Mouse (Mus musculus) embryonic facial prominence, embryonic 10.5 days (tissue): Measurements from ENCODE around the gene Ears2. TPM values are rescaled to one million over a fixed set of nuclear protein-coding genes. Genes with fewer than 3 reads are reported as not detected.
A peak's percentile ranks its signal among the peaks of the same experiment; 100 is the strongest.

Experiments used
- DNase-seq: peaks from one replicate; pipeline ENCODE4 v3.0.0-alpha.2; 2017; ENCODE audit warnings: low spot score
- H3K27ac ChIP-seq: fragments of 300-500 bp; sonication (generic); replicated peaks from 2 replicates; pipeline ENCODE4 v1.5.1; 2016; ENCODE audit warnings: mild to moderate bottlenecking
- H3K27me3 ChIP-seq: fragments of 300-500 bp; sonication (generic); replicated peaks from 2 replicates; pipeline ENCODE4 v1.6.1; 2016; ENCODE audit warnings: low read depth, mild to moderate bottlenecking; ENCODE audit not compliant: poor library complexity, severe bottlenecking
- H3K36me3 ChIP-seq: fragments of 300-500 bp; sonication (generic); replicated peaks from 2 replicates; pipeline ENCODE4 v1.6.1; 2016; ENCODE audit warnings: mild to moderate bottlenecking, moderate library complexity
- H3K4me1 ChIP-seq: fragments of 300-500 bp; sonication (generic); 2 replicates; pipeline ENCODE4 v1.6.1; 2016
- H3K4me3 ChIP-seq: fragments of 300-500 bp; sonication (generic); 2 replicates; pipeline ENCODE4 v1.5.1; 2016; ENCODE audit warnings: mild to moderate bottlenecking, moderate library complexity
- H3K9me3 ChIP-seq: fragments of 300-500 bp; sonication (generic); 2 replicates; pipeline ENCODE4 v1.6.1; 2016; ENCODE audit warnings: mild to moderate bottlenecking
- WGBS: fragments of 180-500 bp; shearing (Covaris S2); methylation state at CpG from one replicate; pipeline ENCODE4 v1.1.7; 2016; 5-methylcytosine and 5-hydroxymethylcytosine counted together
- polyA plus RNA-seq: library from polyadenylated mRNA; unstranded; fragments of >200 nt; fragmentation: Nextera tagmentation; extraction: Ambion mirVana; gene quantifications from 2 replicates; pipeline ENCODE4 v1.2.1, GENCODE M21; 2016

Ears2 gene
- polyA plus RNA-seq, 1 experiment from 2014 or later = 16.4 TPM

DNA sequence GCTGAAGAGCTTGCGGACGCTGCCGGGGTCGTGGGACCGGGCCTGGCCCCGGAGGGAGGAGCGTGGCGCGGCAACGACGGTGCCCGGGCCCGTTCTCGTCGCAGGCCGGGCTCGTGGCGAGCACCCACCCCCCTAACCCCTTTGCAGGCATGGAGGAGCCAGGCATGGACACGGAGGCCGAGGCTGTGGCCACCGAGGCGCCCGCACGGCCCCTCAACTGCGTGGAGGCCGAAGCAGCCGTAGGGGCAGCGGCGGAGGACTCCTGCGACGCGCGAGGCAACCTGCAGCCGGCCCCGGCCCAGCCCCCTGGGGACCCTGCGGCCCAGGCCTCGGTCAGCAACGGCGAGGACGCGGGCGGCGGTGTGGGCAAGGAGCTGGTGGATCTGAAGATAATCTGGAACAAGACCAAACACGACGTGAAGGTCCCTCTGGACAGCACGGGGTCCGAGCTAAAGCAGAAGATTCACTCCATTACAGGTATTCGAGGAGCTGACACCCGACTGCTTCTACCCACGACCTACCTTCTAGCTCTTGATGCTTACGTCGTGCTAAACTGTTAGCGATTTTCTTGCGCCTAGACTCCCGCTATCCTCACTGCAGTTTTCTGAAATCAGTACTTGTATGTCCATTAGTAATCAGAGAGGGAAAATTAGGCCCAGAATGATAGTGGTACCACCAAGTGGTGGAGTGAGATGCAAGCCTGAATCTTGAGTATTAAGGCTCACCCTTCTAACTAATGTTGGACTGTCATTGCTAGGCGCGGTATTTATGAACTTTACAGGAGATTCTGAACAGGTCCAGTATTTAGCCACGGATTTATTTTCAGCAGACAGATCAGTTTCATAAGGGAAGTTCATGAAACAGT is 686 bp upstream of the Ears2 start:
- no peak for DNase-seq
- Histone ChIP-seq H3K27ac (peak overlapping the region; percentile 93), H3K36me3 (peaks cover 46% of the 10 kb centered on the region), H3K27me3 (no peaks in the 10 kb centered on the region), H3K9me3 (no peaks in the 10 kb centered on the region), H3K4me3 (peak overlapping the region; percentile 99), H3K4me1 (peaks cover 29% of the 10 kb centered on the region)
- 1% methylated on average over 58 of the region's 58 CpGs for WGBS

DNA sequence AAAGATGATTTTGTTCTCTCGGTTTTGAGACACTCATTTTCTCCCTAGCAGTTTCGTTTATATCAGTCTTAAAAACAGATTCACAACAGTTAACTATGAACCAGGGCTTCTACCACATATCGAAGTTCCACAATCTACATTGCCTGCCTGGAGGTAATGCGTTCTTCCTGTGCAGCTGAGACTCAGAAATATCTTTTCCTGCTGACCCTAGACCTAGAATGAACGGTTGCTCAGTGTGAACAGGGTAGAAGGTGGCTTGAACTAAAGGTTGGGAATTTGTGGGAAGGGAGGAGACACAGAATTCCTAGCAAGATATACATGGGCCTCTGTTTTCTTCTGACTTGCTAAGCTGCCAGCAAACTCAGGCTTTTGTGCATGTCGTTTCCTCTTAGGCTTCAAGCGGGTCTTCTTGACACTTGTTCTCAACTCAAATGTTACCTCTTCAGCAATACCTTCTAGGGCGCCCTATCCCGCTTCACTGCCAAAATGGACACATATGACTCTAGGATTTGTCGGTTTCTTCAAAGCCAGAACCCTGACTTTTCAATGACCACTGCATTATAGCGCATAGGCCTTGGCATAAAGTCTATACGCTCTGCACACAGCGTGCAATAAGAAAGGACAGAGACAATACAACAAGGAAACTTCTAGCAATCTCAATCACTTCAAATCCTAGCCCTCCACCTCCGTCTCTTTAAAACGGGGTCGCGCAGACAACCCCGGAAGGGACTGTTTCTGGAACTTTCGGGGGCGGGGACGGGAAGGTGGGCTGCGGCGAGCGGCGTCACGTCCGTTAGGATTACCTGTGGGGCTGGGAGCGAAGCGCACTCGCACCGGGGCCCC is 740 bp downstream of the Ears2 start:
- DNase-seq = no peak
- peaks cover 46% of the 10 kb centered on the region for H3K36me3 ChIP-seq
- peaks cover 29% of the 10 kb centered on the region for H3K4me1 ChIP-seq
- H3K9me3 ChIP-seq = no peaks in the 10 kb centered on the region
- 22% methylated on average over 31 of the region's 31 CpGs for WGBS
- H3K27me3 ChIP-seq = no peaks in the 10 kb centered on the region
- H3K4me3 ChIP-seq = peak overlapping the region; percentile 99
- peak overlapping the region; percentile 93 for H3K27ac ChIP-seq

DNA sequence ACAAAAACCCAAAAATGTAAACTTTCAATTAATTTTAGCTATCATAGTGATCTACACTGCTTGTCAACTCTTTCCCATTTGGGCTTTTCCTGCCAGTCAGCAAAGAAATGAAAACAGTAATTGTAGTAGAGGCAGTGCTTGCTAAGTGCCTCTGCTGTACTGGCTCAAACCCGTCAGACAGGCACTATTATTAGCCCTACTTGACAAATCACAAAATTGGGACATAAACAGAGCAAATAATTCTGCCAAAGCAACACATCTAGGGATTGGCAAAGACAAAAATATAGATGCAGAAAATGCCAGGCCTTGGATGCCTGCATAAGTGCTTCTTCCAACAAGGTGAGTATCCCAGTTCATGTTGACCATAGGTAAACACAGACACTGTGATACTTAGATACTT is 1.4 kb downstream of the Ears2 start:
- whole genome bisulfite sequencing = 73% methylated on average over 1 of the region's 1 CpGs
- Histone ChIP-seq H3K27ac (no peak overlapping the region), H3K4me3 (peak overlapping the region; percentile 99)

DNA sequence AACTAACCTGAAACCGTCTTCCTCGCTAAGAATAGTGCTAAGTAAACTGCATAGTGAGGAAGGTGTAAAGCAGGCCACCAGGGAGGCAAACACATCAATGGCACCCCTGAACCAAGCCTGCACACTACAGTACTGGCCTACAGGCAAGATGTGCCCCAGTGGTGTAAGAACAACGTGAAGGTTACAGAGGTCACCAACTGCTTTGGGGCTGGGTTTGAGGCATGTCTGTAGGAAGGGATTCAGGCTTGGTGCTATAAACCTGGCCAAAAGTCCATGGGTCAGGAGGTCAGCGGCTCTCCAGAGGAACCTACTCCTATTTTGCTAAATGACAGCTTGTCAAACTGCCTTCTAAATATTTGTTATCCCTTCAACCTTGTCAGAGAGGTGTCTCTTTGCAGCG is 10.4 kb downstream of the Ears2 start:
- no peaks in the 10 kb centered on the region for H3K27me3 ChIP-seq
- H3K4me3 ChIP-seq = no peak overlapping the region
- H3K36me3 ChIP-seq = peaks cover 90% of the 10 kb centered on the region
- no peak overlapping the region for H3K27ac ChIP-seq
- DNase-seq = no peak
- no peaks in the 10 kb centered on the region for H3K9me3 ChIP-seq
- no peaks in the 10 kb centered on the region for H3K4me1 ChIP-seq
- WGBS = 85% methylated on average over 5 of the region's 5 CpGs

More for the DNA sequence above, 1.4 kb downstream of the Ears2 start:
- DNase-seq = no peak
- Histone ChIP-seq H3K36me3 (peaks cover 46% of the 10 kb centered on the region), H3K9me3 (no peaks in the 10 kb centered on the region), H3K27me3 (no peaks in the 10 kb centered on the region), H3K4me1 (peaks cover 29% of the 10 kb centered on the region)

DNA sequence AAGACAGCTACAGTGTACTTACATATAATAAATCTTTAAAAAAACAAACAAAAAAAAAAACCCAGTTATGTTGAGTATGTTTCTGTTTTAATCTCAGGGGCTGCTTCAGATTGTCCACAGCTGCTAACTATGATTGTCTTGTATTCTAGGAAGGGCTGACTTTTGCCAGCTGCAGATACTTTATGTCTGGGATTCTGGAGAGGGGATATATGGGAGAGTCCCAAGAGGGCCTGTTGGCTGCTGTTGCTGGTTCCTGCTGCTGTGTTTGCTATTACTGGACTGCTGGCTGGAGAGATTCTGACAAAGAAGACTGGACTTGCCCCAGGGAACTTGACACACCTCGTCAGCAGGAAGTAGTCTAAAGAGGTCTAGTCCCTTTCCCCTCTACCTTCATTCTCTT is 16.2 kb downstream of the Ears2 start:
- WGBS = 82% methylated on average over 1 of the region's 1 CpGs
- Histone ChIP-seq H3K27ac (no peak overlapping the region), H3K27me3 (no peaks in the 10 kb centered on the region), H3K9me3 (no peaks in the 10 kb centered on the region), H3K4me3 (no peak overlapping the region), H3K36me3 (peaks cover 85% of the 10 kb centered on the region), H3K4me1 (no peaks in the 10 kb centered on the region)
- no peak for DNase-seq

DNA sequence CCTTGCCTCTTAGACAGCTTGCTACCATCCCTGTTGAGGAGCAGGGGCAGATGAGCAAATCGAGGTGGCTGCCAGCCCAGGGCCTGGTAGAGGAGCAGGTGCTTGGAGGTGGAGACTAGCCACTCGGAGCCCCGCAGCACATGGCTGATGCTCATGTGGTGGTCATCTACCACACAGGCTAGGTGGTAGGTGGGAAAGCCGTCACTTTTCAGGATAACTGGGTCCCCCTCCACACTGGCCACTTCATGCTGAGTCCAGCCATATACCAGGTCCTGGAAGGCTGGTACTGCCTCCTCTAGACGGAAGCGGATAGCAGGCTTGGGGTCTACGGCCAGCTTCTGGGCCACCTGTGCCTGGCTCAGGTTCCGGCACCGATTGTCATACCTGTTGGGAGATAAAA is 18.9 kb downstream of the Ears2 start:
- no peak for DNase-seq
- H3K9me3 ChIP-seq = no peaks in the 10 kb centered on the region
- no peaks in the 10 kb centered on the region for H3K4me1 ChIP-seq
- no peaks in the 10 kb centered on the region for H3K27me3 ChIP-seq
- H3K4me3 ChIP-seq = no peak overlapping the region
- no peak overlapping the region for H3K27ac ChIP-seq
- H3K36me3 ChIP-seq = peaks cover 72% of the 10 kb centered on the region
- WGBS = 92% methylated on average over 9 of the region's 9 CpGs

DNA sequence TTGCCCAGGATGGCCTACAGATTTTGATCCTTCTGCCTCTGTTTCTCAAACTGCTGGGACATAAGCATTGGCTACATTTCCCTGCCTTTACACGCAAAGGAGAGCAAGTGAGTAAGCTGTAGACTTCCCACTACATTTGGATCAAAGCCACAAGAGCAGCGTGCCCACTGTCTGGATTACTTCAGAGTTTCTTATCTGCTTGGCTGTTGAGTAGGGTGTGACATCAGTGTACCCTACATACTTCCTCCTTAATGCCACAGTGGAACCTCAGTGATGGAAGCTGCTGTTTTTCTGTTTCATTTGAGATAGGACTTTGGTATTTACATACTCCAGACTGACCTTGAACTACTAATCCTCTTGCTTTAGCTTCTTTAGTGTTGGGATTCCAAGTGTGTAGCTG is 20.2 kb downstream of the Ears2 start:
- Histone ChIP-seq H3K27me3 (no peaks in the 10 kb centered on the region), H3K27ac (no peak overlapping the region), H3K4me3 (no peak overlapping the region), H3K4me1 (no peaks in the 10 kb centered on the region), H3K36me3 (peaks cover 72% of the 10 kb centered on the region), H3K9me3 (no peaks in the 10 kb centered on the region)
- 91% methylated on average over 2 of the region's 2 CpGs for WGBS
- DNase-seq = no peak

DNA sequence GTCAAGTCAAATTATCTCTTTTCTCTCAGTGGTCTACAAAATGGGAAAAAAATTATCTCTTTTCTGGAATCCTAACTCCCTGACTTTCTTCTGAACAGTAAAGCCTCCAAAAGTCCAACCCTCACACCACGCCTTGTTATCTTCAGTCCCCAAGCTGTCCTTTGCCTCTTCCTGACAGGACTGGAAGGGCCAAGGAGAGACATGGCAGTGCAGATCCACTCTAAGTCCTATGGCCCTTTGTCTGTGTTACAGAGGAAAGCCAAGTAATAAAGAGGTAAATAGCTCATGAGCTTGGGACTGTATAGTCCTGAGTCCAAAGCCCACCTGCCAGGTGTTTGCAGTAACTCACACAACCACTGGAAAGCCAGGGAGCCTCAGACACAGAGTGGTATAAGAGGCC is 21.4 kb downstream of the Ears2 start:
- H3K36me3 ChIP-seq = peaks cover 74% of the 10 kb centered on the region
- no peak for DNase-seq
- H3K4me1 ChIP-seq = no peaks in the 10 kb centered on the region
- no peaks in the 10 kb centered on the region for H3K9me3 ChIP-seq
- H3K27me3 ChIP-seq = no peaks in the 10 kb centered on the region
- no peak overlapping the region for H3K4me3 ChIP-seq
- no peak overlapping the region for H3K27ac ChIP-seq
- 95% methylated on average over 1 of the region's 1 CpGs for WGBS

DNA sequence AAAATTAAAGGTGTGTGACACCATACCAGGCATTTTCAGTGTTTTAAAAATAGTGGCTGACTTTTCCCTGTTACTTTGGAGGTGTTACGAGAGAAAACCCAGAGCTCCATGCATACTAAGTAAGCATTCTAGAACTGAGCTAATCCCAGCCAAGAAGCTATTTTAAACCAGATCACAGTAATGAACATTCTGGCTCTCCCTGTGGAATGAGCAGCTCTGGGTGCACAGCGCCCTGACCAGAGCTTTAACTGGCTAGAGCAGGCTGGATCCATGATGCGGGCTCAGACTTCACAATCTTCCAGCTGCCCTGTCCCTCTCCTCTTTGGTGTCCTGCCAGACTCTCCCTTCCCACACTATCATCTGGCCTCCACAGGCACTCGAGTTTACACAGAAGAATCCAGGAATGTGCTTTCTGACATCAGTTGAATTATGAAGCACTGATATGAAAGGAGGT is 21.9 kb downstream of the Ears2 start:
- no peak overlapping the region for H3K4me3 ChIP-seq
- H3K36me3 ChIP-seq = peaks cover 74% of the 10 kb centered on the region
- no peak overlapping the region for H3K27ac ChIP-seq
- H3K4me1 ChIP-seq = no peaks in the 10 kb centered on the region
- no peaks in the 10 kb centered on the region for H3K9me3 ChIP-seq
- 91% methylated on average over 4 of the region's 4 CpGs for WGBS
- DNase-seq = no peak
- H3K27me3 ChIP-seq = no peaks in the 10 kb centered on the region

DNA sequence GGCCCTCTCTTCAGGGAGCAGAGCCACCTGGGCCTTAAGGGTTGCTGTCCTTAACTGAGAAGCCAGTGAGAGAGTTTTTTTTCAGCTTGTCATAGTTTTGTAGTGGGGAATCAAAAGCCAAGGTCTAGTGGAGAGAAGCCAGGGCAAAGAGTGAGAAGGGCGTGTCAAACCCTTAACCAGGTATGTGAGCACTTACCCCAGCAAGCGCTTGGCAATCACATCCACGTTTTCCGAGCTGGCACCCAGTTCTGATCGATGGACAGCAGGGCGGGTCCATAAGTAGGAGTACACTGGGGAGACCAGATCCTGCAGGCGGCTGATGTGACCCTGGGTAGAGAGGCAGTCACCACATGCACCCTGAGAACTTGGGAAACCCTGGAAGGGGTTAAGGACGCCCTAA is 23.0 kb downstream of the Ears2 start:
- 83% methylated on average over 8 of the region's 8 CpGs for WGBS
- DNase-seq = no peak
- no peaks in the 10 kb centered on the region for H3K9me3 ChIP-seq
- no peak overlapping the region for H3K27ac ChIP-seq
- H3K36me3 ChIP-seq = peaks cover 78% of the 10 kb centered on the region
- H3K4me3 ChIP-seq = no peak overlapping the region
- no peaks in the 10 kb centered on the region for H3K27me3 ChIP-seq
- no peaks in the 10 kb centered on the region for H3K4me1 ChIP-seq

DNA sequence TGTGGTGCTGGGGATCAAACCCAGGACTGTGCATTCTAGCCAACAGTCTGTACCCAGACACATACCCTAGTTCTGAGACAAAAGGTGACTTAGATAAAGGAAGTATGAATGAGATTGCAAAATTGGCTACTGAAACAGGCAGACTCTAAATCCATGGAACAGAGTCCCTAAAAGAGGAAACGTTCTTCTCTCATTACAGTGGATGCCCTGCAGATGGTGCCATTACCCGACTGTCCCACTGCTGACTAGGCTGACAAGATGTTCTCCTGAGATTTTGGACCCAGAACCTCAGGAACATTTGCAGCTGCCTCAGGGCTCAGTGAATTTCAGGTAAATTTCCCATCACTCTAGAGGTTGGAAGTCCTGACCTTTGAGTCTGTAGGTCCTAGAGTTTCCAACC is 32.7 kb downstream of the Ears2 start:
- Histone ChIP-seq H3K9me3 (no peaks in the 10 kb centered on the region), H3K4me1 (peaks cover 11% of the 10 kb centered on the region; the same call in 1 of the 2 replicates), H3K36me3 (peaks cover 23% of the 10 kb centered on the region), H3K27ac (no peak overlapping the region), H3K27me3 (no peaks in the 10 kb centered on the region), H3K4me3 (no peak overlapping the region)
- whole genome bisulfite sequencing = 47% methylated on average over 2 of the region's 2 CpGs
- no peak for DNase-seq

DNA sequence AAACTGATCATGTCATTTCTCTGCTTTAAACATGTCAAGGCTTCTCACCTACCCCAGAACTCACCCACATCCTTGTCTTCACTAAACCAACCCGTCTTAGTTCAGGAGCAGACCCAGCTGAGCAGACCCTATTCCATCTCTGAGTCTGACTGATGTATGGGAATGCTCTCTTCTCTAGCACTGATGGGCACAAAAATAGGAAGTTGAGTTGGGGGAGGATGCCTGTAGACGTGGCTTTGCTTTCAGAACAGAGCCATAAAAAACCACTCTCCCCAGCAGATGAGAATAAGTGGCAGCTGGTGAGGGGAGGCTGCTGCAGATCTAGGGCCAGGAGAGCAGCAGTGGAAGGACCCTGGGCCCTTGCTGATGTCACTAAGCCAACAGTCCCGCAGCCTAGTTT is 33.7 kb downstream of the Ears2 start:
- Histone ChIP-seq H3K27ac (no peak overlapping the region), H3K36me3 (peaks cover 13% of the 10 kb centered on the region), H3K27me3 (no peaks in the 10 kb centered on the region), H3K4me1 (peaks cover 11% of the 10 kb centered on the region; the same call in 1 of the 2 replicates), H3K4me3 (no peak overlapping the region), H3K9me3 (no peaks in the 10 kb centered on the region)
- no peak for DNase-seq
- WGBS = 79% methylated on average over 3 of the region's 3 CpGs
